Mouse (Mus musculus) liver, embryonic 13.5 days (tissue): Measurements from ENCODE around the gene Gigyf1. TPM values are rescaled to one million over a fixed set of nuclear protein-coding genes. Genes with fewer than 3 reads are reported as not detected.

ENCODE experiments used
- ATAC-seq: fragments of 200-750 bp; cut with Nextera tagmentation; 2 replicates; pipeline ENCODE4 v1.8.0; 2017; ENCODE audit warnings: low read depth, mild to moderate bottlenecking, moderate number of reproducible peaks, moderate library complexity
- DNase-seq: peaks from one replicate; pipeline ENCODE4 v3.0.0; 2022
- H3K27ac ChIP-seq: fragments of 300-500 bp; sonication (generic); 2 replicates; pipeline ENCODE4 v1.5.1; 2015; ENCODE audit warnings: moderate library complexity, mild to moderate bottlenecking, inconsistent platforms
- H3K27me3 ChIP-seq: fragments of 300-500 bp; sonication (generic); 2 replicates; pipeline ENCODE4 v1.6.1; 2015; ENCODE audit warnings: mild to moderate bottlenecking, inconsistent platforms
- H3K36me3 ChIP-seq: fragments of 300-500 bp; sonication (generic); 2 replicates; pipeline ENCODE4 v1.6.1; 2015; ENCODE audit warnings: mild to moderate bottlenecking, inconsistent platforms
- H3K4me1 ChIP-seq: fragments of 300-500 bp; sonication (generic); replicated peaks from 2 replicates; pipeline ENCODE4 v1.6.1; 2015; ENCODE audit warnings: inconsistent platforms
- H3K4me2 ChIP-seq: fragments of 300-500 bp; sonication (generic); 2 replicates; pipeline ENCODE4 v1.6.1; 2015; ENCODE audit warnings: inconsistent platforms, mild to moderate bottlenecking, moderate library complexity
- H3K4me3 ChIP-seq: fragments of 300-500 bp; sonication (generic); replicated peaks from 2 replicates; pipeline ENCODE4 v1.5.1; 2015; ENCODE audit warnings: mild to moderate bottlenecking, inconsistent platforms
- H3K9ac ChIP-seq: fragments of 300-500 bp; sonication (generic); 2 replicates; pipeline ENCODE4 v1.6.1; 2015; ENCODE audit warnings: mild to moderate bottlenecking, inconsistent platforms
- H3K9me3 ChIP-seq: fragments of 300-500 bp; sonication (generic); replicated peaks from 2 replicates; pipeline ENCODE4 v1.6.1; 2016; ENCODE audit warnings: inconsistent platforms
- WGBS: fragments of 180-500 bp; shearing (Covaris S2); methylation state at CpG from one replicate; pipeline ENCODE4 v1.1.7; 2015; ENCODE audit not compliant: insufficient replicate concordance; 5-methylcytosine and 5-hydroxymethylcytosine counted together
- polyA plus RNA-seq: library from polyadenylated mRNA; unstranded; fragments of >200 nt; fragmentation: Nextera tagmentation; extraction: Ambion mirVana; gene quantifications from 2 replicates; pipeline ENCODE4 v1.2.1, GENCODE M21; 2015

Gene Gigyf1
- polyA plus RNA-seq, 1 experiment from 2014 or later = 3.7 TPM

GRCm38 (mm10) chr5:137529221-137529995, 11.1 kb downstream of the Gigyf1 start:
- no peaks in the 10 kb centered on the region for H3K27me3 ChIP-seq
- H3K9me3 ChIP-seq = no peaks in the 10 kb centered on the region
- ATAC-seq (no peak), DNase-seq (no peak)
- no peak overlapping the region for H3K27ac ChIP-seq
- peak overlapping the region; percentile 93 for H3K4me3 ChIP-seq
- no peak overlapping the region for H3K9ac ChIP-seq
- peak overlapping the region; percentile 99 for H3K4me2 ChIP-seq
- peaks cover 61% of the 10 kb centered on the region for H3K36me3 ChIP-seq
- WGBS = 84% methylated on average over 15 of the region's 15 CpGs
- H3K4me1 ChIP-seq = peaks cover 71% of the 10 kb centered on the region

- H3K27me3 ChIP-seq = no peaks in the 10 kb centered on the region
- ATAC-seq (no peak), DNase-seq (no peak)
- H3K36me3 ChIP-seq = peaks cover 55% of the 10 kb centered on the region
- 86% methylated on average over 8 of the region's 8 CpGs for WGBS
- peak overlapping the region; percentile 93 for H3K4me3 ChIP-seq
- H3K4me2 ChIP-seq = peak overlapping the region; percentile 99
- no peaks in the 10 kb centered on the region for H3K9me3 ChIP-seq
- peaks cover 75% of the 10 kb centered on the region for H3K4me1 ChIP-seq
- H3K27ac ChIP-seq = peak overlapping the region; percentile 92
- H3K9ac ChIP-seq = 0 out of 2 replicates have a peak overlapping the region, but pooled peaks have one; percentile 95
Measured at GRCm38 (mm10) chr5:137530075-137530474, 11.7 kb downstream of the Gigyf1 start.

- ATAC-seq (peak; percentile 4), DNase-seq (no peak)
- peaks cover 47% of the 10 kb centered on the region for H3K36me3 ChIP-seq
- no peaks in the 10 kb centered on the region for H3K9me3 ChIP-seq
- H3K27me3 ChIP-seq = no peaks in the 10 kb centered on the region
- WGBS = 6% methylated on average over 44 of the region's 46 CpGs
- H3K9ac ChIP-seq = peak overlapping the region; percentile 95
- peak overlapping the region; percentile 92 for H3K27ac ChIP-seq
- peak overlapping the region; percentile 93 for H3K4me3 ChIP-seq
- peaks cover 69% of the 10 kb centered on the region for H3K4me1 ChIP-seq
- peak overlapping the region; percentile 99 for H3K4me2 ChIP-seq
Measured at GRCm38 (mm10) chr5:137530588-137531413, 12.5 kb downstream of the Gigyf1 start.

GRCm38 (mm10) chr5:137531414-137532130, 13.2 kb downstream of the Gigyf1 start:
- H3K27me3 ChIP-seq = no peaks in the 10 kb centered on the region
- peak overlapping the region; percentile 99 for H3K4me2 ChIP-seq
- ATAC-seq = peak; percentile 34
- no peaks in the 10 kb centered on the region for H3K9me3 ChIP-seq
- H3K4me1 ChIP-seq = peaks cover 61% of the 10 kb centered on the region
- peaks cover 41% of the 10 kb centered on the region for H3K36me3 ChIP-seq
- no peak for DNase-seq
- H3K27ac ChIP-seq = peak overlapping the region; percentile 92
- under 1% methylated on average over 50 of the region's 51 CpGs for WGBS
- H3K4me3 ChIP-seq = peak overlapping the region; percentile 93
- peak overlapping the region; percentile 95 for H3K9ac ChIP-seq

- peaks cover 34% of the 10 kb centered on the region for H3K36me3 ChIP-seq
- ATAC-seq (no peak), DNase-seq (no peak)
- no peaks in the 10 kb centered on the region for H3K9me3 ChIP-seq
- H3K9ac ChIP-seq = peak overlapping the region; percentile 95
- peak overlapping the region; percentile 92 for H3K27ac ChIP-seq
- H3K27me3 ChIP-seq = no peaks in the 10 kb centered on the region
- H3K4me1 ChIP-seq = peaks cover 54% of the 10 kb centered on the region
- 0% methylated on average over 19 of the region's 19 CpGs for WGBS
- peak overlapping the region; percentile 99 for H3K4me2 ChIP-seq
- peak overlapping the region; percentile 93 for H3K4me3 ChIP-seq
Measured at GRCm38 (mm10) chr5:137532131-137532807, 13.9 kb downstream of the Gigyf1 start.

- Histone ChIP-seq H3K27ac (peak overlapping the region; percentile 92), H3K4me2 (peak overlapping the region; percentile 99), H3K27me3 (no peaks in the 10 kb centered on the region), H3K36me3 (peaks cover 29% of the 10 kb centered on the region), H3K9ac (peak overlapping the region; percentile 95), H3K4me1 (peaks cover 50% of the 10 kb centered on the region), H3K9me3 (no peaks in the 10 kb centered on the region), H3K4me3 (peak overlapping the region; percentile 93)
- peak; percentile 28 for ATAC-seq
- no peak for DNase-seq
- WGBS = 0% methylated on average over 9 of the region's 12 CpGs
Measured at GRCm38 (mm10) chr5:137532808-137533116, 14.4 kb downstream of the Gigyf1 start.

- DNase-seq = peak; percentile 98
- WGBS = 0% methylated on average over 40 of the region's 40 CpGs
Measured at GRCm38 (mm10) chr5:137533117-137533827, 14.9 kb downstream of the Gigyf1 start, which contains the start of the genes Epo and Gnb2. TSS of gene Epo (minus strand) at chr5:137533242. TSS of gene Gnb2 (minus strand) at chr5:137533510.

GRCm38 (mm10) chr5:137534762-137535161, 16.4 kb downstream of the Gigyf1 start:
- H3K36me3 ChIP-seq = peaks cover 9% of the 10 kb centered on the region
- H3K9ac ChIP-seq = no peak overlapping the region
- peaks cover 34% of the 10 kb centered on the region for H3K4me1 ChIP-seq
- 84% methylated on average over 3 of the region's 3 CpGs for WGBS
- DNase-seq (no peak), ATAC-seq (no peak)
- no peak overlapping the region for H3K4me2 ChIP-seq
- no peaks in the 10 kb centered on the region for H3K9me3 ChIP-seq
- H3K4me3 ChIP-seq = no peak overlapping the region
- H3K27ac ChIP-seq = no peak overlapping the region
- peaks cover 9% of the 10 kb centered on the region; the same call in 1 of the 2 replicates for H3K27me3 ChIP-seq

More at GRCm38 (mm10) chr5:137533117-137533827, 14.9 kb downstream of the Gigyf1 start, which contains the start of the genes Epo and Gnb2:
- Histone ChIP-seq H3K27ac (peak within 1 kb of the TSS; percentile 92), H3K27me3 (no peaks in the 10 kb centered on the region), H3K4me2 (peak within 1 kb of the TSS; percentile 99), H3K4me1 (peaks cover 44% of the 10 kb centered on the region), H3K9me3 (no peaks in the 10 kb centered on the region), H3K4me3 (peak within 1 kb of the TSS; percentile 93), H3K36me3 (peaks cover 24% of the 10 kb centered on the region), H3K9ac (peak within 1 kb of the TSS; percentile 95)
- peak; percentile 78 for ATAC-seq

- Histone ChIP-seq H3K27me3 (peaks cover 9% of the 10 kb centered on the region; the same call in 1 of the 2 replicates), H3K36me3 (peaks cover 3% of the 10 kb centered on the region), H3K4me3 (no peak overlapping the region), H3K9ac (no peak overlapping the region), H3K27ac (no peak overlapping the region), H3K4me1 (peaks cover 29% of the 10 kb centered on the region), H3K9me3 (no peaks in the 10 kb centered on the region), H3K4me2 (no peak overlapping the region)
- 56% methylated on average over 9 of the region's 9 CpGs for WGBS
- ATAC-seq (no peak), DNase-seq (no peak)
Measured at GRCm38 (mm10) chr5:137535318-137535717, 17.0 kb downstream of the Gigyf1 start.

GRCm38 (mm10) chr5:137537461-137537860, 19.1 kb downstream of the Gigyf1 start:
- peaks cover 9% of the 10 kb centered on the region; the same call in 1 of the 2 replicates for H3K27me3 ChIP-seq
- no peak overlapping the region for H3K27ac ChIP-seq
- no peaks in the 10 kb centered on the region for H3K36me3 ChIP-seq
- no peaks in the 10 kb centered on the region for H3K9me3 ChIP-seq
- H3K9ac ChIP-seq = no peak overlapping the region
- no peak overlapping the region for H3K4me3 ChIP-seq
- peaks cover 10% of the 10 kb centered on the region for H3K4me1 ChIP-seq
- no peak for DNase-seq
- no peak overlapping the region for H3K4me2 ChIP-seq
- no peak for ATAC-seq
- 48% methylated on average over 4 of the region's 4 CpGs for WGBS
